Mouse (Mus musculus): ENCODE data around the gene Zcchc7. TPM values are rescaled to one million over a fixed set of nuclear protein-coding genes. Genes with fewer than 3 reads are reported as not detected.

Gene Zcchc7
- 35.3 and 41.6 TPM in 2 replicates for polyA plus RNA-seq (2015; fragmentation: Nextera tagmentation; extraction: Ambion mirVana)

- peak; percentile 52 for ATAC-seq (ENCODE audit: low FRiP score, low read depth)
- Histone ChIP-seq H3K27ac (replicated peaks) (peak within 1 kb of the TSS; percentile 94), H3K4me2 (peak within 1 kb of the TSS; percentile 83), H3K9me3 (no peaks in the 10 kb centered on the region), H3K9ac (peak within 1 kb of the TSS; percentile 86), H3K4me1 (replicated peaks) (peaks cover 20% of the 10 kb centered on the region), H3K36me3 (no peaks in the 10 kb centered on the region), H3K4me3 (peak within 1 kb of the TSS; percentile 96), H3K27me3 (no peaks in the 10 kb centered on the region)
- WGBS = 5% methylated on average over 15 of the region's 15 CpGs
These were observed at the start of gene Zcchc7 for GRCm38 (mm10) chr4:44755553-44756133. Gene Zcchc7 (plus strand): TSS chr4:44755877.

GRCm38 (mm10) chr4:44705967-44706366 lies 49.7 kb upstream of the Zcchc7 start:
- no peak overlapping the region for H3K27ac ChIP-seq (replicated peaks)
- H3K4me1 ChIP-seq (replicated peaks) = peaks cover 31% of the 10 kb centered on the region
- no peaks in the 10 kb centered on the region for H3K9me3 ChIP-seq
- H3K9ac ChIP-seq = no peak overlapping the region
- no peak overlapping the region for H3K4me3 ChIP-seq
- H3K36me3 ChIP-seq = no peaks in the 10 kb centered on the region
- peaks cover 77% of the 10 kb centered on the region for H3K27me3 ChIP-seq
- WGBS = 2% methylated on average over 7 of the region's 7 CpGs
- H3K4me2 ChIP-seq = no peak overlapping the region
- ATAC-seq (ENCODE audit: low FRiP score, low read depth) = no peak

DNA sequence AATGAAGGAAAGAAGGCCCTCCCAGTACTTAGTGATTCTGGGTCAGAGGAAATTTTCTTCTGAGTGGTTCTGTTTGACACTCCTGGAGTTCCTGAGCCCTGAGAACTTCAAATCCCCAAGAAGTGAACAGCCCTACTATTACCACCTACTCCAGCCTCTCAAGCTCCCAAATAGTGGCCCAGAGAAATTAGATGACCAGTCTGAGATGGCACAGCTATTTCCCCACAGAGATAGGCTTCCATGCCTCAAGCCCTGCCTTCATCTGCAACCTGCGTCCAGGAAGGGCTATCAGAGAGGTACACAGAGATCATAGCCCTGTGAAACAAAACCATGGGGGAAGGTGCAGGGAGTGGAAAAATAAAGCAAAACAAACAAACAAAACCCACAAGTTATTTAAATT lies 48.8 kb upstream of the Zcchc7 start:
- no peak overlapping the region for H3K27ac ChIP-seq (replicated peaks)
- H3K36me3 ChIP-seq = no peaks in the 10 kb centered on the region
- 48% methylated on average over 1 of the region's 1 CpGs for WGBS
- H3K4me2 ChIP-seq = no peak overlapping the region
- H3K9me3 ChIP-seq = no peaks in the 10 kb centered on the region
- H3K9ac ChIP-seq = no peak overlapping the region
- no peak overlapping the region for H3K4me3 ChIP-seq
- no peak for ATAC-seq (ENCODE audit: low FRiP score, low read depth)
- peaks cover 79% of the 10 kb centered on the region for H3K27me3 ChIP-seq
- peaks cover 26% of the 10 kb centered on the region for H3K4me1 ChIP-seq (replicated peaks)

DNA sequence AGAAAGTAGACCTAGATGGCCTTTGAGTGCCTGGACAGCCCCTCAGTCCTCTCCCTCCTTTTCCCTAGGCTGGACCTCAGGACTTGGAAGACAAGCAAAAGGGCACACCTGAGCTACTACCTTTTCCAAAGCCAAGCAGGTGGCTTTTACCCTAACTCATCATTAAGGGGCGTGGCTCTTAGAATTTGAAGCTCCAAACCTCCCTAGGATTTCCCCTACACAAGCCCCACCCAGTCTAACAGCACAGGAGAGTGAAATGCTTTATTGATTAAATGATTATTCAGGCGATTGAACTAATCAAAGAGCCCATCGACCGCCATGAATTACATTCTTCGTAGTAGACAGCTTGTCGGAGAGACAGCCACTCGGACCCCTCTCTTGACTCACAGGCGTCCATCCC lies 47.4 kb upstream of the Zcchc7 start:
- H3K9me3 ChIP-seq = no peaks in the 10 kb centered on the region
- no peak overlapping the region for H3K4me2 ChIP-seq
- H3K36me3 ChIP-seq = no peaks in the 10 kb centered on the region
- no peak overlapping the region for H3K27ac ChIP-seq (replicated peaks)
- H3K9ac ChIP-seq = no peak overlapping the region
- peaks cover 82% of the 10 kb centered on the region for H3K27me3 ChIP-seq
- WGBS = 58% methylated on average over 8 of the region's 8 CpGs
- H3K4me3 ChIP-seq = no peak overlapping the region
- no peak for ATAC-seq (ENCODE audit: low FRiP score, low read depth)
- peaks cover 26% of the 10 kb centered on the region for H3K4me1 ChIP-seq (replicated peaks)

- ATAC-seq (ENCODE audit: low FRiP score, low read depth) = no peak
- no peak overlapping the region for H3K27ac ChIP-seq (replicated peaks)
- no peaks in the 10 kb centered on the region for H3K36me3 ChIP-seq
- H3K4me1 ChIP-seq (replicated peaks) = peaks cover 19% of the 10 kb centered on the region
- peaks cover 80% of the 10 kb centered on the region for H3K27me3 ChIP-seq
- no peak overlapping the region for H3K4me3 ChIP-seq
- H3K4me2 ChIP-seq = no peak overlapping the region
- H3K9ac ChIP-seq = no peak overlapping the region
- no peaks in the 10 kb centered on the region for H3K9me3 ChIP-seq
These were observed 46.5 kb upstream of the Zcchc7 start for GRCm38 (mm10) chr4:44709091-44709695.

GRCm38 (mm10) chr4:44709740-44710700 lies 45.7 kb upstream of the Zcchc7 start, which contains the start of gene Pax5:
Gene Pax5 (minus strand): TSS chr4:44710487.
- Histone ChIP-seq H3K9me3 (no peaks in the 10 kb centered on the region), H3K27ac (replicated peaks) (no peak within 1 kb of the TSS), H3K4me2 (no peak within 1 kb of the TSS), H3K4me3 (no peak within 1 kb of the TSS), H3K4me1 (replicated peaks) (peaks cover 12% of the 10 kb centered on the region; the same call in 1 of the 2 replicates), H3K36me3 (no peaks in the 10 kb centered on the region), H3K27me3 (peaks cover 80% of the 10 kb centered on the region), H3K9ac (no peak within 1 kb of the TSS)
- whole genome bisulfite sequencing = 26% methylated on average over 16 of the region's 16 CpGs
- ATAC-seq (ENCODE audit: low FRiP score, low read depth) = no peak

DNA sequence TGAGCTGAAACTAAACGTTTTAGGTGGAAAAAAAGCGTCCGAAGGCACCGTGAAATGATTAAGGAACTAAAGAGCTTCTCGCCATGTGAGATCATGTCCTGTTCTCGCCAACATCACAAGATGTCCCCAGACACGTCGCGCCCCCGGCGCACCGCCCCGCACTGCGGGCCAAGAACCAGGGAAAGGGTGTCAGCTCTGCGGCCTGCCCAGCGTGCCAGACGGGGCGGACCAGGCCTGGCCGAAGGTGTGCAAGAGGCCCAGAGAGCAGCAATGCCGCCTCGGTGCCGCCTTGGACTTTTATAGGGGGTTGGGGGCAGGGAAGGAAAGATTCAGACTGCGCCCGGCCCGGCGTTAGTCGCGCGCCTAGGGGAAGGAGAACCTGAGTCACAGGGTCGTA lies 45.0 kb upstream of the Zcchc7 start:
- H3K9me3 ChIP-seq = no peaks in the 10 kb centered on the region
- H3K27ac ChIP-seq (replicated peaks) = no peak overlapping the region
- peaks cover 12% of the 10 kb centered on the region; the same call in 1 of the 2 replicates for H3K4me1 ChIP-seq (replicated peaks)
- no peak overlapping the region for H3K4me2 ChIP-seq
- H3K27me3 ChIP-seq = peaks cover 78% of the 10 kb centered on the region
- ATAC-seq (ENCODE audit: low FRiP score, low read depth) = no peak
- H3K36me3 ChIP-seq = no peaks in the 10 kb centered on the region
- no peak overlapping the region for H3K9ac ChIP-seq
- WGBS = under 1% methylated on average over 30 of the region's 30 CpGs
- H3K4me3 ChIP-seq = no peak overlapping the region

GRCm38 (mm10) chr4:44711136-44711900 lies 44.4 kb upstream of the Zcchc7 start:
- no peak overlapping the region for H3K27ac ChIP-seq (replicated peaks)
- no peak for ATAC-seq (ENCODE audit: low FRiP score, low read depth)
- no peak overlapping the region for H3K9ac ChIP-seq
- peaks cover 73% of the 10 kb centered on the region for H3K27me3 ChIP-seq
- peaks cover 12% of the 10 kb centered on the region; the same call in 1 of the 2 replicates for H3K4me1 ChIP-seq (replicated peaks)
- H3K9me3 ChIP-seq = no peaks in the 10 kb centered on the region
- WGBS = 1% methylated on average over 25 of the region's 25 CpGs
- peak overlapping the region; percentile 19; the same call in 1 of the 2 replicates for H3K4me2 ChIP-seq
- H3K4me3 ChIP-seq = peak overlapping the region; percentile 15
- no peaks in the 10 kb centered on the region for H3K36me3 ChIP-seq

- Histone ChIP-seq H3K27ac (replicated peaks) (no peak overlapping the region), H3K36me3 (no peaks in the 10 kb centered on the region), H3K4me1 (replicated peaks) (peaks cover 12% of the 10 kb centered on the region; the same call in 1 of the 2 replicates), H3K9ac (no peak overlapping the region), H3K4me2 (peak overlapping the region; percentile 19), H3K9me3 (no peaks in the 10 kb centered on the region), H3K27me3 (peaks cover 73% of the 10 kb centered on the region), H3K4me3 (peak overlapping the region; percentile 15)
- under 1% methylated on average over 25 of the region's 25 CpGs for WGBS
- no peak for ATAC-seq (ENCODE audit: low FRiP score, low read depth)
These were observed 43.5 kb upstream of the Zcchc7 start for GRCm38 (mm10) chr4:44712051-44712700.

DNA sequence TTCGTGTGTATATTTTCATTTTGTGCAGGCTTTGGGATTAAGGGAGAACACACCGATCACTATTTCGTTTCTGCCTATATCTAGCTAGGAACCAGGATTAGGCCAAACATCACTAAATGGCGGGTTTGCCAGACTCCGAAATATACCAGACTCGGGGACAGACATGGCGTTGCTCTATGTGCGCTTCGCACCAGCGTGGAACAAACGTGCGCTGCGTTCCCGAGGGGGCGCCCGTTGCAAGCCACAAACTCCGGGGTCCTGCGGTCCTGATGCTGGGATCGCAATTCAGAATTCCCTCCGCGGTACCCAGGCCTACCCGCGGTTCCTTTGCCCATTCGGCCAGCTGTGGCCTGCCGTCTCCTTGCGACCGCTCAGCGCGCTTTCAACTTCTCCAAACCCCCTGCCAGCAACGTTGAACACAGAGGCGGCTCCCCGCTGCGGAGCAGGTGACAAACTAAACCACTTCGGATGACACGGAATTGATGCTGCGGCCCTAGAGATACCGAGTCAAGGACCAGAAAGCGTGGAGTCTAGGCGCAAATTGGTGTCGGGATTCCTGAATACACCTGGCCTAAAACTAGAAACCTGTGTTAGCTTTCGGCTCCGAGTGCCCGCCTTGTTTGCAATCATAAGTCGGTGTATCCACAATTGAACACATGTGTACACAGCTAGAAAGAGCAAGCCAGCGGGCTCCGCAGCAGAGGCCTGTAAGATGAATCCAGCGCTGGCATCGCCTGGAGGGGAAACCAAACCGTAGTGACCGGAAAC lies 42.7 kb upstream of the Zcchc7 start:
- ATAC-seq (ENCODE audit: low FRiP score, low read depth) = no peak
- H3K4me3 ChIP-seq = no peak overlapping the region
- H3K27me3 ChIP-seq = peaks cover 73% of the 10 kb centered on the region
- 1% methylated on average over 50 of the region's 50 CpGs for WGBS
- H3K9ac ChIP-seq = no peak overlapping the region
- H3K9me3 ChIP-seq = no peaks in the 10 kb centered on the region
- H3K36me3 ChIP-seq = no peaks in the 10 kb centered on the region
- peaks cover 12% of the 10 kb centered on the region; the same call in 1 of the 2 replicates for H3K4me1 ChIP-seq (replicated peaks)
- H3K27ac ChIP-seq (replicated peaks) = no peak overlapping the region
- peak overlapping the region; percentile 36 for H3K4me2 ChIP-seq

Measured in hindbrain, embryonic 15.5 days (tissue).